Mouse (Mus musculus): ENCODE measurements around the gene Maml3. TPM values are rescaled to one million over a fixed set of nuclear protein-coding genes. Genes with fewer than 3 reads are reported as not detected.

Gene Maml3
- polyA plus RNA-seq, 1 experiment from 2014 or later: 6.1 TPM

DNA sequence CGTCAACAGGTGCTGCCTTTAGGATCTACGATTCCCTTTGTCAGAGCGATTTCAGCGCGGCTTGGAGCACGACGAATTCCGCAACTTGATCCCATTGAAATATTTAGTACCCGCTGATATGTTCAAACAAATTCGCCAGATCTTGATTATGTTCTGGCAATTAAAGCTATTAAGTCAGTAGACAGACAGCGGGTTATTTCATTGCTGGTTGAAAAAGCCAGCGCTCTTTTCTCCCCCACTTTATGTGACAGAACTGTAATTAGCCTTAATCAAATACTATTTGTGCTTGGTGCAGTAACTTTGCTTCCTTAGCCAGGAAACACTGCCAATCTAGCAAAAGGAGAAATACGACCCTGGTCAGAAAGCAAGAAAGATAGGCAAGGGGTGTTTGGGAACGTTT lies 176.7 kb downstream of the Maml3 start:
- WGBS: 96% methylated on average over 14 of the region's 14 CpGs
- peaks cover 4% of the 10 kb centered on the region; the same call in 1 of the 2 replicates for H3K4me1 ChIP-seq (ENCODE audit: control insufficient read depth, insufficient read depth, low read length)
- no peaks in the 10 kb centered on the region for H3K27me3 ChIP-seq (ENCODE audit: control insufficient read depth, insufficient read depth, low read length)
- DNase-seq (ENCODE audit: low spot score, missing footprints) (no peak), ATAC-seq (ENCODE audit: low FRiP score) (no peak)
- no peak overlapping the region for H3K9ac ChIP-seq (ENCODE audit: low read length)
- no peaks in the 10 kb centered on the region for H3K36me3 ChIP-seq (ENCODE audit: control insufficient read depth, insufficient read depth, low read length)
- H3K4me3 ChIP-seq (ENCODE audit: low read depth, low read length): no peak overlapping the region
- no peak overlapping the region for H3K4me2 ChIP-seq
- H3K9me3 ChIP-seq (ENCODE audit: control insufficient read depth, low read length): no peaks in the 10 kb centered on the region
- no peak overlapping the region for H3K27ac ChIP-seq (ENCODE audit: low read depth, low read length)

- Histone ChIP-seq H3K27me3 (ENCODE audit: control insufficient read depth, insufficient read depth, low read length) (no peaks in the 10 kb centered on the region), H3K27ac (ENCODE audit: low read depth, low read length) (no peak overlapping the region), H3K4me1 (ENCODE audit: control insufficient read depth, insufficient read depth, low read length) (peaks cover 4% of the 10 kb centered on the region; the same call in 1 of the 2 replicates), H3K4me3 (ENCODE audit: low read depth, low read length) (no peak overlapping the region), H3K9me3 (ENCODE audit: control insufficient read depth, low read length) (no peaks in the 10 kb centered on the region), H3K9ac (ENCODE audit: low read length) (no peak overlapping the region), H3K4me2 (no peak overlapping the region), H3K36me3 (ENCODE audit: control insufficient read depth, insufficient read depth, low read length) (no peaks in the 10 kb centered on the region)
- WGBS: 87% methylated on average over 7 of the region's 7 CpGs
- DNase-seq (ENCODE audit: low spot score, missing footprints) (no peak), ATAC-seq (ENCODE audit: low FRiP score) (no peak)
Observed at GRCm38 (mm10) chr3:51927591-51927990, 177.3 kb downstream of the Maml3 start.

- no peaks in the 10 kb centered on the region for H3K9me3 ChIP-seq (ENCODE audit: control insufficient read depth, low read length)
Observed at GRCm38 (mm10) chr3:51927043-51927442, 177.8 kb downstream of the Maml3 start.

GRCm38 (mm10) chr3:51925758-51926157 lies 179.1 kb downstream of the Maml3 start:
- ATAC-seq (ENCODE audit: low FRiP score): no peak
- peaks cover 4% of the 10 kb centered on the region; the same call in 1 of the 2 replicates for H3K4me1 ChIP-seq (ENCODE audit: control insufficient read depth, insufficient read depth, low read length)

More at GRCm38 (mm10) chr3:51927043-51927442, 177.8 kb downstream of the Maml3 start:
- Histone ChIP-seq H3K36me3 (ENCODE audit: control insufficient read depth, insufficient read depth, low read length) (no peaks in the 10 kb centered on the region), H3K27ac (ENCODE audit: low read depth, low read length) (no peak overlapping the region), H3K27me3 (ENCODE audit: control insufficient read depth, insufficient read depth, low read length) (no peaks in the 10 kb centered on the region), H3K4me2 (no peak overlapping the region), H3K9ac (ENCODE audit: low read length) (no peak overlapping the region), H3K4me1 (ENCODE audit: control insufficient read depth, insufficient read depth, low read length) (peaks cover 4% of the 10 kb centered on the region; the same call in 1 of the 2 replicates), H3K4me3 (ENCODE audit: low read depth, low read length) (no peak overlapping the region)
- no peak for DNase-seq (ENCODE audit: low spot score, missing footprints)
- ATAC-seq (ENCODE audit: low FRiP score): no peak
- WGBS: 61% methylated on average over 6 of the region's 6 CpGs

GRCm38 (mm10) chr3:51924636-51925035 lies 180.2 kb downstream of the Maml3 start:
- Histone ChIP-seq H3K9ac (ENCODE audit: low read length) (no peak overlapping the region), H3K9me3 (ENCODE audit: control insufficient read depth, low read length) (no peaks in the 10 kb centered on the region), H3K27ac (ENCODE audit: low read depth, low read length) (no peak overlapping the region), H3K4me3 (ENCODE audit: low read depth, low read length) (no peak overlapping the region), H3K4me1 (ENCODE audit: control insufficient read depth, insufficient read depth, low read length) (peaks cover 4% of the 10 kb centered on the region; the same call in 1 of the 2 replicates), H3K36me3 (ENCODE audit: control insufficient read depth, insufficient read depth, low read length) (no peaks in the 10 kb centered on the region), H3K4me2 (no peak overlapping the region), H3K27me3 (ENCODE audit: control insufficient read depth, insufficient read depth, low read length) (no peaks in the 10 kb centered on the region)
- DNase-seq (ENCODE audit: low spot score, missing footprints) (no peak), ATAC-seq (ENCODE audit: low FRiP score) (no peak)
- WGBS: 85% methylated on average over 5 of the region's 5 CpGs

More at GRCm38 (mm10) chr3:51925758-51926157, 179.1 kb downstream of the Maml3 start:
- H3K9me3 ChIP-seq (ENCODE audit: control insufficient read depth, low read length): no peaks in the 10 kb centered on the region
- H3K27me3 ChIP-seq (ENCODE audit: control insufficient read depth, insufficient read depth, low read length): no peaks in the 10 kb centered on the region
- WGBS: 82% methylated on average over 2 of the region's 2 CpGs
- no peak overlapping the region for H3K27ac ChIP-seq (ENCODE audit: low read depth, low read length)
- no peak overlapping the region for H3K4me3 ChIP-seq (ENCODE audit: low read depth, low read length)
- no peak for DNase-seq (ENCODE audit: low spot score, missing footprints)
- no peaks in the 10 kb centered on the region for H3K36me3 ChIP-seq (ENCODE audit: control insufficient read depth, insufficient read depth, low read length)
- H3K4me2 ChIP-seq: no peak overlapping the region
- H3K9ac ChIP-seq (ENCODE audit: low read length): no peak overlapping the region

GRCm38 (mm10) chr3:51923800-51924199 lies 181.1 kb downstream of the Maml3 start:
- ATAC-seq (ENCODE audit: low FRiP score): no peak
- Histone ChIP-seq H3K9me3 (ENCODE audit: control insufficient read depth, low read length) (no peaks in the 10 kb centered on the region), H3K27ac (ENCODE audit: low read depth, low read length) (no peak overlapping the region), H3K9ac (ENCODE audit: low read length) (no peak overlapping the region), H3K36me3 (ENCODE audit: control insufficient read depth, insufficient read depth, low read length) (no peaks in the 10 kb centered on the region), H3K4me2 (no peak overlapping the region), H3K4me3 (ENCODE audit: low read depth, low read length) (no peak overlapping the region), H3K27me3 (ENCODE audit: control insufficient read depth, insufficient read depth, low read length) (no peaks in the 10 kb centered on the region), H3K4me1 (ENCODE audit: control insufficient read depth, insufficient read depth, low read length) (peaks cover 4% of the 10 kb centered on the region; the same call in 1 of the 2 replicates)
- 85% methylated on average over 6 of the region's 6 CpGs for WGBS
- no peak for DNase-seq (ENCODE audit: low spot score, missing footprints)

- Histone ChIP-seq H3K4me3 (ENCODE audit: low read depth, low read length) (no peak overlapping the region), H3K4me1 (ENCODE audit: control insufficient read depth, insufficient read depth, low read length) (peaks cover 11% of the 10 kb centered on the region), H3K27ac (ENCODE audit: low read depth, low read length) (no peak overlapping the region), H3K27me3 (ENCODE audit: control insufficient read depth, insufficient read depth, low read length) (no peaks in the 10 kb centered on the region), H3K9ac (ENCODE audit: low read length) (no peak overlapping the region), H3K36me3 (ENCODE audit: control insufficient read depth, insufficient read depth, low read length) (no peaks in the 10 kb centered on the region), H3K9me3 (ENCODE audit: control insufficient read depth, low read length) (peaks cover 3% of the 10 kb centered on the region; the same call in 1 of the 2 replicates), H3K4me2 (no peak overlapping the region)
- WGBS: 82% methylated on average over 4 of the region's 4 CpGs
- DNase-seq (ENCODE audit: low spot score, missing footprints): no peak
- no peak for ATAC-seq (ENCODE audit: low FRiP score)
Observed at GRCm38 (mm10) chr3:51916902-51917301, 188.0 kb downstream of the Maml3 start.

- Histone ChIP-seq H3K27me3 (ENCODE audit: control insufficient read depth, insufficient read depth, low read length) (no peaks in the 10 kb centered on the region), H3K4me3 (ENCODE audit: low read depth, low read length) (no peak overlapping the region), H3K9ac (ENCODE audit: low read length) (no peak overlapping the region), H3K4me2 (no peak overlapping the region), H3K9me3 (ENCODE audit: control insufficient read depth, low read length) (peaks cover 3% of the 10 kb centered on the region; the same call in 1 of the 2 replicates), H3K36me3 (ENCODE audit: control insufficient read depth, insufficient read depth, low read length) (no peaks in the 10 kb centered on the region), H3K4me1 (ENCODE audit: control insufficient read depth, insufficient read depth, low read length) (peaks cover 11% of the 10 kb centered on the region), H3K27ac (ENCODE audit: low read depth, low read length) (0 out of 2 replicates have a peak overlapping the region, but pooled peaks have one; percentile 12)
- WGBS: 43% methylated on average over 10 of the region's 10 CpGs
- DNase-seq (ENCODE audit: low spot score, missing footprints) (no peak), ATAC-seq (ENCODE audit: low FRiP score) (no peak)
Observed at GRCm38 (mm10) chr3:51916060-51916870, 188.6 kb downstream of the Maml3 start.

GRCm38 (mm10) chr3:51915415-51915814 lies 189.5 kb downstream of the Maml3 start:
- Histone ChIP-seq H3K4me1 (ENCODE audit: control insufficient read depth, insufficient read depth, low read length) (peaks cover 11% of the 10 kb centered on the region), H3K27ac (ENCODE audit: low read depth, low read length) (no peak overlapping the region), H3K36me3 (ENCODE audit: control insufficient read depth, insufficient read depth, low read length) (no peaks in the 10 kb centered on the region), H3K4me2 (no peak overlapping the region), H3K27me3 (ENCODE audit: control insufficient read depth, insufficient read depth, low read length) (no peaks in the 10 kb centered on the region), H3K4me3 (ENCODE audit: low read depth, low read length) (no peak overlapping the region), H3K9me3 (ENCODE audit: control insufficient read depth, low read length) (peaks cover 3% of the 10 kb centered on the region; the same call in 1 of the 2 replicates), H3K9ac (ENCODE audit: low read length) (no peak overlapping the region)
- no peak for DNase-seq (ENCODE audit: low spot score, missing footprints)
- 88% methylated on average over 1 of the region's 1 CpGs for WGBS
- ATAC-seq (ENCODE audit: low FRiP score): no peak
